Mouse (Mus musculus) embryo, embryonic 10.5 days (tissue): ENCODE measurements around the gene Gm37240.
"Not testable (repeated sequence)": the region's sequence is repeated elsewhere in the genome, so short reads cannot be mapped to it uniquely, and the experiment has no call there.

Experiments
- DNase-seq: peaks from one replicate; pipeline ENCODE4 v3.0.0-alpha.2; 2015; ENCODE audit warnings: low spot score

Gm37240 gene

GRCm38 (mm10) chr3:84597996-84598734 is 1289.2 kb downstream of the Gm37240 start:
- DNase-seq: no peak

GRCm38 (mm10) chr3:84595677-84596234 is 1291.6 kb downstream of the Gm37240 start:
- no peak for DNase-seq

- DNase-seq: peak; percentile 60
Measured at GRCm38 (mm10) chr3:84594894-84595676, 1292.2 kb downstream of the Gm37240 start.

- no peak for DNase-seq
Measured at GRCm38 (mm10) chr3:84593274-84593673, 1294.0 kb downstream of the Gm37240 start, which contains the start of gene Tigd4. Tigd4 (plus strand) TSS chr3:84593574.

- no peak for DNase-seq
Measured at GRCm38 (mm10) chr3:84586736-84587135, 1300.6 kb downstream of the Gm37240 start.

GRCm38 (mm10) chr3:84582913-84583276 is 1304.4 kb downstream of the Gm37240 start:
- no peak for DNase-seq

GRCm38 (mm10) chr3:84582023-84582912 is 1305.0 kb downstream of the Gm37240 start, which contains the start of gene Arfip1:
Arfip1 (minus strand) TSS chr3:84582625.
- DNase-seq: peak; percentile 99

GRCm38 (mm10) chr3:84581696-84582022 is 1305.7 kb downstream of the Gm37240 start:
- DNase-seq: peak; percentile 40

GRCm38 (mm10) chr3:84580716-84581115 is 1306.6 kb downstream of the Gm37240 start:
- DNase-seq: no peak

GRCm38 (mm10) chr3:84570501-84570900 is 1316.8 kb downstream of the Gm37240 start:
- DNase-seq: no peak

- DNase-seq: no peak
Measured at GRCm38 (mm10) chr3:84569587-84569986, 1317.7 kb downstream of the Gm37240 start.

GRCm38 (mm10) chr3:84568540-84568939 is 1318.8 kb downstream of the Gm37240 start:
- DNase-seq: no peak

GRCm38 (mm10) chr3:84563415-84563814 is 1323.9 kb downstream of the Gm37240 start:
- DNase-seq: no peak

- not testable (repeated sequence) for DNase-seq
Measured at GRCm38 (mm10) chr3:84562911-84563310, 1324.4 kb downstream of the Gm37240 start.

GRCm38 (mm10) chr3:84558301-84558700 is 1329.0 kb downstream of the Gm37240 start:
- no peak for DNase-seq

GRCm38 (mm10) chr3:84555780-84556179 is 1331.5 kb downstream of the Gm37240 start:
- no peak for DNase-seq

GRCm38 (mm10) chr3:84547177-84547576 is 1340.1 kb downstream of the Gm37240 start:
- DNase-seq: peak; percentile 7

- DNase-seq: peak; percentile 71
Measured at GRCm38 (mm10) chr3:84542450-84542849, 1344.9 kb downstream of the Gm37240 start.

GRCm38 (mm10) chr3:84541881-84542280 is 1345.4 kb downstream of the Gm37240 start:
- no peak for DNase-seq

- DNase-seq: no peak
Measured at GRCm38 (mm10) chr3:84540640-84541039, 1346.7 kb downstream of the Gm37240 start.

- DNase-seq: no peak
Measured at GRCm38 (mm10) chr3:84536987-84537386, 1350.3 kb downstream of the Gm37240 start.

GRCm38 (mm10) chr3:84533227-84533626 is 1354.1 kb downstream of the Gm37240 start:
- no peak for DNase-seq
